Mouse (Mus musculus): ENCODE data around the gene Dph1.

The Dph1 gene

GRCm38 (mm10) chr11:75159564-75159963 lies 31.5 kb downstream of the Dph1 start:
- no peak for DNase-seq (ENCODE audit: low spot score)

- no peak for DNase-seq (ENCODE audit: low spot score)
Measured at GRCm38 (mm10) chr11:75158432-75158831, 32.6 kb downstream of the Dph1 start.

- DNase-seq (ENCODE audit: low spot score), result no peak
Measured at GRCm38 (mm10) chr11:75157901-75158300, 33.1 kb downstream of the Dph1 start.

- no peak for DNase-seq (ENCODE audit: low spot score)
Measured at GRCm38 (mm10) chr11:75157037-75157436, 34.0 kb downstream of the Dph1 start.

- DNase-seq (ENCODE audit: low spot score), result no peak
Measured at GRCm38 (mm10) chr11:75156416-75156815, 34.6 kb downstream of the Dph1 start.

GRCm38 (mm10) chr11:75155985-75156384 lies 35.1 kb downstream of the Dph1 start:
- no peak for DNase-seq (ENCODE audit: low spot score)

GRCm38 (mm10) chr11:75154053-75154585 lies 36.9 kb downstream of the Dph1 start:
- no peak for DNase-seq (ENCODE audit: low spot score)

- DNase-seq (ENCODE audit: low spot score), result peak; percentile 45
Measured at GRCm38 (mm10) chr11:75152603-75153557, 38.2 kb downstream of the Dph1 start.

GRCm38 (mm10) chr11:75150346-75150745 lies 40.7 kb downstream of the Dph1 start:
- no peak for DNase-seq (ENCODE audit: low spot score)

GRCm38 (mm10) chr11:75148332-75149035 lies 42.6 kb downstream of the Dph1 start:
- DNase-seq (ENCODE audit: low spot score), result no peak

- no peak for DNase-seq (ENCODE audit: low spot score)
Measured at GRCm38 (mm10) chr11:75147846-75148168, 43.2 kb downstream of the Dph1 start.

- DNase-seq (ENCODE audit: low spot score), result no peak
Measured at GRCm38 (mm10) chr11:75147106-75147845, 43.8 kb downstream of the Dph1 start.

- no peak for DNase-seq (ENCODE audit: low spot score)
Measured at GRCm38 (mm10) chr11:75145841-75146240, 45.2 kb downstream of the Dph1 start.

- DNase-seq (ENCODE audit: low spot score), result no peak
Measured at GRCm38 (mm10) chr11:75142749-75143148, 48.3 kb downstream of the Dph1 start.

GRCm38 (mm10) chr11:75141913-75142312 lies 49.1 kb downstream of the Dph1 start:
- DNase-seq (ENCODE audit: low spot score), result peak; percentile 47

GRCm38 (mm10) chr11:75141038-75141437 lies 50.0 kb downstream of the Dph1 start:
- DNase-seq (ENCODE audit: low spot score), result no peak

GRCm38 (mm10) chr11:75140431-75140830 lies 50.6 kb downstream of the Dph1 start:
- no peak for DNase-seq (ENCODE audit: low spot score)

- DNase-seq (ENCODE audit: low spot score), result peak; percentile 44
Measured at GRCm38 (mm10) chr11:75139122-75139963, 51.7 kb downstream of the Dph1 start.

- no peak for DNase-seq (ENCODE audit: low spot score)
Measured at GRCm38 (mm10) chr11:75136666-75137398, 54.2 kb downstream of the Dph1 start.

- DNase-seq (ENCODE audit: low spot score), result no peak
Measured at GRCm38 (mm10) chr11:75135358-75135757, 55.7 kb downstream of the Dph1 start.
